Mouse (Mus musculus) adrenal gland, postnatal 14 days (tissue): Measurements from ENCODE around the gene Vmn1r12. TPM values are rescaled to one million over a fixed set of nuclear protein-coding genes. Genes with fewer than 3 reads are reported as not detected.
"Not testable (repeated sequence)": the region's sequence is repeated elsewhere in the genome, so short reads cannot be mapped to it uniquely, and the experiment has no call there.

Source experiments
- DNase-seq: peaks from one replicate; pipeline ENCODE4 v3.0.0; 2021; ENCODE audit warnings: mixed read lengths
- long read RNA-seq, 2 experiments: library from polyadenylated mRNA; stranded (forward); transcript quantifications; one replicate each; pipeline ENCODE4 v2.0.0; 2021
- total RNA-seq: library from RNA; stranded (reverse); gene quantifications from 2 replicates; pipeline ENCODE4 v1.2.3, GENCODE M21; 2021

The Vmn1r12 gene
- not detected in 2 replicates for total RNA-seq
- long read RNA-seq, experiment 1: 0 reads
- long read RNA-seq, experiment 2: 0 reads

- no peak for DNase-seq
Measured at GRCm38 (mm10) chr6:57156619-57157018, at the start of gene Vmn1r12. TSS of gene Vmn1r12 (plus strand) at chr6:57156919.

DNA sequence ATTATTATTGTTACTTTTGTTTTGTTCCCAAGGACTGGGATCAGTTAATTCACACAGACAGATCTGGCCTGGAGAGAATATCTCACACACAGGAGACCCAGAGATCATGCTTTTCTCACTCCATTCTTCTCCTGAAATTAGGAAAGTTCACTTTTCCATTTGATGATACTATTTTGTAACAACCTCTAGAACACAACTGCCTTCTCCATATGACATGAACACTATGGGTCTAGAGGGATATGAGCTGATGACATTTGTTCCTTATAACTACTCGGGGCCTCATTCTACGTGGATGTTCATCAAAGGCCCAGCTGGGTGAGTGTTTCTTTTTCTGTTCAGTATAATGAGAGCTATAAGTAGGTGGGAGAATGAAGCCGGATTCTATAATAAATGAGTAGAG is 47.6 kb upstream of the Vmn1r12 start, which contains the start of gene Vmn1r10:
TSS of gene Vmn1r10 (plus strand) at position 301 of the 400 bp plus-strand sequence.
- no peak for DNase-seq

- no peak for DNase-seq
Measured at GRCm38 (mm10) chr6:57133155-57133554, 23.6 kb upstream of the Vmn1r12 start, which contains the start of gene Vmn1r11. TSS of gene Vmn1r11 (plus strand) at chr6:57133455.

- DNase-seq: not testable (repeated sequence)
Measured at GRCm38 (mm10) chr6:57190016-57190415, 33.3 kb downstream of the Vmn1r12 start.

- DNase-seq: not testable (repeated sequence)
Measured at GRCm38 (mm10) chr6:57202990-57203389, 46.3 kb downstream of the Vmn1r12 start, which contains the start of gene Vmn1r13. TSS of gene Vmn1r13 (plus strand) at chr6:57203290.

Other genes with a start within 250 kb of the Vmn1r12 start
- 24.9 and 25.9 TPM in 2 replicates for gene Nt5c3, start 233.0 kb upstream of the Vmn1r12 start, total RNA-seq
- 0.26 and 0.41 TPM in 2 replicates for gene Vmn1r4, start 232.9 kb upstream of the Vmn1r12 start, total RNA-seq
- not detected in 2 replicates for gene Vmn1r5, start 186.6 kb upstream of the Vmn1r12 start, total RNA-seq
- not detected in 2 replicates for gene Vmn1r6, start 159.7 kb upstream of the Vmn1r12 start, total RNA-seq
- gene Vmn1r7, start 131.6 kb upstream of the Vmn1r12 start, total RNA-seq: not detected in 2 replicates
- not detected in 2 replicates for gene Vmn1r8, start 124.6 kb upstream of the Vmn1r12 start, total RNA-seq
- gene Vmn1r9, start 90.1 kb upstream of the Vmn1r12 start, total RNA-seq: not detected in 2 replicates
- gene Vmn1r10, start 47.5 kb upstream of the Vmn1r12 start, total RNA-seq: not detected in 2 replicates
- gene Vmn1r11, start 23.5 kb upstream of the Vmn1r12 start, total RNA-seq: not detected in 2 replicates
- gene Vmn1r13, start 46.4 kb downstream of the Vmn1r12 start, total RNA-seq: not detected in 2 replicates
- gene Vmn1r14, start 74.8 kb downstream of the Vmn1r12 start, total RNA-seq: not detected in 2 replicates
- not detected in 2 replicates for gene Vmn1r15, start 101.0 kb downstream of the Vmn1r12 start, total RNA-seq
- gene Vmn1r16, start 172.6 kb downstream of the Vmn1r12 start, total RNA-seq: not detected in 2 replicates
- gene Vmn1r17, start 206.8 kb downstream of the Vmn1r12 start, total RNA-seq: not detected in 2 replicates
- gene Vmn1r18, start 238.9 kb downstream of the Vmn1r12 start, total RNA-seq: not detected in 2 replicates
- not detected in 2 replicates for gene Vmn1r19, start 246.9 kb downstream of the Vmn1r12 start, total RNA-seq